Mouse (Mus musculus) ovary, postnatal 36 days (tissue): Measurements from ENCODE around the gene B230219D22Rik.
A peak's percentile ranks its signal among the peaks of the same experiment; 100 is the strongest.

Experiments
- DNase-seq: peaks from one replicate; pipeline ENCODE4 v3.0.0; 2022; ENCODE audit warnings: low spot score, mixed read lengths

Gene B230219D22Rik

DNA sequence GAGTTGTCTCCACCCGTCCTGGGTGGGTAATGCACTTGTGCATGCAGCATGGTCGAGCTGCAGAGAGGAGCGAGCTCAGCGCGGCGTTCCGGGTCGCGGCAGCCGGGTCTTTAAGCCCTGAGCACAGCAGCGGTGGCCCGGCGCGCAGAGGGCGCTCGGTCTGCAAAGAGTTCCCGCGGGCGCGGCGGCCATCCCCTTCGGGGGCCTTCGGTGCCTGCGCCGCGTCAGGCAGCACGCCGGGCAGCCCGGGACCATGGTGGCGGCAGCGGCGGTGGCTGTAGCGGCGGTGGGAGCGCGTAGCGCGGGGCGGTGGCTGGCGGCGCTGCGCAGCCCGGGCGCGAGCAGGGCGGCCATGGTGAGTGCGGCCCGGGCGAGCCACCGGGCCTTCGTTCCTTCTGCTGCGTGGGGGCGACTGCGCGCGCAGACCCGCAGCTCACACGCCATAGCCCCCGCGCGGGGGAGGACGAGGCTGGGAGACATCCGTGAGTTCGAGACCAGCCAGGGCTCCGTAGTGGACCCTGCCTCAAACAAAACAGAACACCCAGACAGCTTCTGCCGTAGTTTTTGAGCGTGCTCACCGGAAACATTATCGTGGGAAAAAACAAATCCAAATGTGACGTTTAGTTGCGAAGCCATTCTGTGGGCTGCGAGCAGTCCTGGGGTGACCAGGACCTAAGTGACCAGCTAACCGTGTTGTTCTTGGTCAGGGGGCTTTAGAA lies 34.4 kb downstream of the B230219D22Rik start, which contains the start of gene Pcbd2:
TSS of gene Pcbd2 (plus strand) at position 249 of the 719 bp plus-strand sequence.
- peak; percentile 92 for DNase-seq

DNA sequence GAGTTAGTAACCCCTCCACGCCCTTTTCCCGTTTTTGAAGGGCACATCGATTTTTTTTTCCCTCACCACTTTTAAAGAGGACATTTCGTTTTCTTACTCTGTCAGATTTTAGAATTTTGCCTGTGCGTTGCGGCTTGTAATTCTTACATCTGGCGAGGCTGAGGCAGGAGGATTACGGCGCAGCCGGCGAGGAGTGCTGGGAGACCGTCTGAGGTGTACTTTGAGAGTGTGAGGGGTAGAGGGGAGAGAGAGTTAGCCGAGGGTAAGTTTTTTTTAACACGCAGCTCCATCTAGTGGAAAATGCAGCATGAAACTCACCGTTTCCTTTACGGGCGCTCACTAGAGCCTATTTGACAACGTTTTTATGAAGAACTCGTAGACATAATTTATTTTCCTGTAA lies 34.9 kb downstream of the B230219D22Rik start:
- peak; percentile 66 for DNase-seq

DNA sequence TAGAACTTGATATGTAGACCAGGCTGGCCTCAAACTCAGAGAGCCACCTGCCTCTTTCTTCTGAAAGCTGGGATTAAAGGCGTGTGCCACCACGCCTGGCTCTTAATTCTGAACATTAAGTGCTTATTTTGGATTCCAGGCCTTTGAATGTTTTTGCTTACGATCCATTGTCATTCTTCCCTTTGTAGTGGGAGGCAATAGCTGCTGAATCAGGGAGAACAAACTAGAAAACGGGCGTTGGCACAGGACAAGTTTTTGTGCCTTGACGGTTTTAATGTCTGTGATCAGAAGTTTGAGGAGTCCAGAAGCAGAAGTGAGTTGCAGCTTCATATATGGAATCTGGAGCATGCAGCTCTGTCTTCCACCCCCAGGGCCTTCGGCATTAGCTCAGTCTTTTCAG lies 37.8 kb downstream of the B230219D22Rik start:
- DNase-seq = no peak

DNA sequence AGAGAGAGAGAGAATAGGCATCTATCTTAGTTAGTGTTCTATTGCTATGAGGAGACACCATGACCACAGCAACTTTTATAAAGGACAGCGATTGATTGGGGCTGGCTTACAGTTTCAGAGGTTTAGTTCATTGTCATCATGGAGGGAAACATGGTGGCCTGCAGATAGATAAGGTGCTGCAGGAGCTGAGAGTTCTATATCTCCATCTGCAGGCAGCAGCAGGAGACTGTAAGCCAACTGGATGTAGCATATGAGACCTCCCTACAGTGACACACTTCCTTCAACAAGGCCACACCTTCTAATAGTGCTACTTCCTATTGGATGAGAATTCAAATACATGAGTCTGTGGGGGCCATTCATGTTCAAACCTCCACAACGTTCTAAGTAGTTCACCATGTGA lies 39.2 kb downstream of the B230219D22Rik start:
- DNase-seq = no peak

DNA sequence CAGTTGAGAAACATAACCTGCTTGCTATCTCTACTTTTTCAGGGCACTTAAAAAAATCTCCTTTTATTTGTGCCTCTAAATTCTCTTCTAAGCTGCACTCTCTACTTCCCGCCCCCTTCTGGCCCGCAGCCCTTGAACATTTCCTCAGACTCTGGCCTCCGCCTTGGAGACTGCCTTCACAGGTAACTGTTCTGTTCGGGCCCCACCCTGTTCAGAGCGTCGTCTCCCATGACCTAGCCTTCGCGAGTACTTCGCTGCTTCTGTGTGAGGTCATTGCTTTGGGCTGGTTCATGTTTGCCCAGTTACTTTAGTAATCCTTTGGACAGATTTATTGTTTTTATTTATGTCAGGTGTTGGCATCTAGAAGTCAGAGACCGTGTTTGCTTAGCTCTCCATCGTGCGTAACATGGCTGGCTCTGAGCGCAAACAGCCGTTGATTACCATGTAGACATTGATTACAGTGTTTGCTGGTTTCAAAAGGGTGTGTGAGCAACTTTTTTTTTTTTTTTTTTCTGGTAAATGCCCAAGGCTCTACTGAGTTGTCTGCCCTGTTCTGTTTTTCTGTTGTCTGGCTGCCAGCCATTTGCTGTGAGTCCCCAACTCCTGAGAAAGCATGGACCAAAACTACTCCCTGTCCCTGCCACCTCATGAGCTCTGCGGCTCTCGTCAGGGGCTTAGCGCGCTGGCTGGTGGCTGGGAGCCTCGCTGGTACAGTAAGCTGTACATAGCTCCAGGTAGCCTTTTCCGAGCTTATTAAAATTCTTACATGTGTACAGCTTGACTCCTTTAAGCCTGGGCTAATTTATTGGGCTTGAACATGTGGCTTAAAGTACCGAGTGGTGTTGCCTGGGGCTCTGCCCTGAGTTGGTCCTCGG lies 40.9 kb downstream of the B230219D22Rik start:
- no peak for DNase-seq

DNA sequence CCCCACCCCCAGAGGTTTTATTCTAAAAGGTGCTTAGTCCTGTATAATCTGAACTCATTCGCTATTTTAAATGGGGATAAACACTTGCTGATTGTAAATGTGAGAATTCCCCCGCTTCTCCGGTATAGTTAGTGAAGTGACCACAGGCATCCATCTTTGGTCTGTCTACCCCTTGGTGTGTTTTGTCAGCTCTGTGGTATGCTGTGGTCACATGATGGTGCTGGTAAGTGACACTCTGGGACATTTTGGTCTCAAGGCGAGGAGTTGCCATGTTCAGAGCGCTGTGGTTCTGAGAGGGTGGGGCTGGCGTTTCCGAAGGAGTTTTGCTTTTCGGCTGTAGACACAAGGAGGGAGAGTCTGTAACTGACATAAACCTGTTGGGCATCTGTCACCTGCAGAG lies 45.0 kb downstream of the B230219D22Rik start:
- no peak for DNase-seq

DNA sequence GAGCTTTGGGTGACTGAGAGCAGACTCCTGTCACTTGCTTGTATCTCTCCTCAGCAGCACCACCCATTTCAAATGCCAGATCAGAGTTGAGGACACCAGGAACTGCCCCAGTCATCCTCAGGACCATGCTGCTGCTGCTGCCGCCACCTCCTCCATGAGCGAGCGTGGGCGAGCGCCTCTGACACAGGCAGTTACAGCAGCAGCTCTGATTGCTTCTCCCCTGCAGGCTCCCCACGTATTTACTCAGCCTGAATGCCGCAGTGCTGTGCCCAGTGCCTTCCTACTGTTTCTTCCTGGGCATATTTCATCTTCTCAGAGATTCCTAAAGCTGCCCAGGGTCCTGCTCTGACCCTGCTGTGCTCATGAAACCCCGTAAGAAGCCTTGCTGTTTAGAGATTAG lies 49.4 kb downstream of the B230219D22Rik start:
- DNase-seq = no peak
